Mouse (Mus musculus) olfactory bulb, adult 2 months (tissue): Measurements from ENCODE around the gene Dtnb.

ENCODE experiments used
- CTCF ChIP-seq: fragments of 200-500 bp; IDR thresholded peaks from 2 replicates; pipeline ENCODE4 v1.5.1; 2012; ENCODE audit warnings: low read depth, mild to moderate bottlenecking, low read length, moderate library complexity; ENCODE audit not compliant: insufficient read depth
- POLR2A ChIP-seq: fragments of 200-500 bp; IDR thresholded peaks from 2 replicates; pipeline ENCODE4 v1.6.1; 2012; ENCODE audit warnings: mild to moderate bottlenecking, low read depth, low read length, moderate library complexity; ENCODE audit not compliant: insufficient read depth

GRCm38 (mm10) chr12:3815386-3815785 lies 243.2 kb downstream of the Dtnb start:
- no peak for TF ChIP-seq CTCF
- no peak for TF ChIP-seq POLR2A
